Mouse (Mus musculus) CH12.LX (cell line): ENCODE data around the gene Gas7. TPM values are rescaled to one million over a fixed set of nuclear protein-coding genes. Genes with fewer than 3 reads are reported as not detected.
A peak's percentile ranks its signal among the peaks of the same experiment; 100 is the strongest.

Source experiments
- DNase-seq: peaks from one replicate; pipeline ENCODE4 v3.0.0-alpha.2; 2013; ENCODE audit errors: extremely low read depth
- H3K27ac ChIP-seq: 2 replicates; pipeline ENCODE4 v1.5.1; 2012; ENCODE audit warnings: low read depth, mild to moderate bottlenecking, control low read depth, moderate library complexity; ENCODE audit not compliant: insufficient read depth
- H3K27me3 ChIP-seq: replicated peaks from 2 replicates; pipeline ENCODE3; 2012; ENCODE audit warnings: inconsistent platforms
- H3K36me3 ChIP-seq, 2 experiments: replicated peaks in 1 of 2; 2 replicates each; pipeline versions ENCODE3 to v1.6.1; 2012; ENCODE audit warnings: inconsistent platforms in 1 of 2, low read length in 1 of 2, mild to moderate bottlenecking in 1 of 2, mixed read lengths in 1 of 2, moderate library complexity in 1 of 2; ENCODE audit not compliant: control insufficient read depth in 1 of 2, insufficient read depth in 1 of 2
- H3K4me1 ChIP-seq, 2 experiments: 2 replicates each; pipeline ENCODE4 v1.6.1; 2012; ENCODE audit warnings: inconsistent platforms in 1 of 2, moderate library complexity in 1 of 2; ENCODE audit not compliant: insufficient read depth in 2 of 2, control insufficient read depth in 1 of 2
- H3K4me2 ChIP-seq: 2 replicates; pipeline ENCODE4 v1.6.1; 2012; ENCODE audit warnings: low read depth, mild to moderate bottlenecking, control low read depth; ENCODE audit not compliant: poor library complexity, insufficient read depth, severe bottlenecking
- H3K4me3 ChIP-seq, 3 experiments: fragments of 150-350 bp in 1 of 3; sonication (generic) in 1 of 3; replicated peaks in 1 of 3; 2 replicates each; pipeline versions ENCODE3 to v1.5.1; 2011 to 2012; ENCODE audit warnings: low read depth in 2 of 3, low read length in 2 of 3, mild to moderate bottlenecking in 2 of 3, moderate library complexity in 2 of 3, control low read depth in 1 of 3, improper control_type of control experiment in 1 of 3, inconsistent platforms in 1 of 3, mixed read lengths in 1 of 3; ENCODE audit not compliant: poor library complexity in 1 of 3
- H3K79me2 ChIP-seq: replicated peaks from 2 replicates; pipeline ENCODE4 v1.6.1; 2012; ENCODE audit warnings: mild to moderate bottlenecking, moderate library complexity; ENCODE audit not compliant: control insufficient read depth, poor library complexity, insufficient read depth, severe bottlenecking; ENCODE audit errors: extremely low read depth
- H3K9ac ChIP-seq: 2 replicates; pipeline ENCODE4 v1.6.1; 2012; ENCODE audit warnings: low read depth, mild to moderate bottlenecking, control low read depth, moderate library complexity; ENCODE audit not compliant: insufficient read depth
- H3K9me3 ChIP-seq: replicated peaks from 2 replicates; pipeline ENCODE3; 2012; ENCODE audit warnings: low read length, inconsistent platforms, mixed read lengths
- BHLHE40 ChIP-seq: IDR thresholded peaks from 2 replicates; pipeline ENCODE4 v1.6.1; 2011; ENCODE audit warnings: mild to moderate bottlenecking, low read depth, low read length, improper control_type of control experiment
- CHD1 ChIP-seq: IDR thresholded peaks from 2 replicates; pipeline ENCODE4 v1.6.1; 2012; ENCODE audit warnings: low read depth, low read length, improper control_type of control experiment, inconsistent platforms
- ELF1 ChIP-seq: IDR thresholded peaks from 2 replicates; pipeline ENCODE4 v1.6.1; 2014; ENCODE audit warnings: low read depth, mild to moderate bottlenecking, inconsistent platforms, low read length, improper control_type of control experiment
- ETS1 ChIP-seq: conservative IDR thresholded peaks from 2 replicates; pipeline ENCODE4 v1.6.1; 2012; ENCODE audit warnings: low read depth, mild to moderate bottlenecking, inconsistent platforms, low read length, improper control_type of control experiment, moderate library complexity
- GABPA ChIP-seq: IDR thresholded peaks from 2 replicates; pipeline ENCODE4 v1.6.1; 2012; ENCODE audit warnings: low read depth, low read length, improper control_type of control experiment, inconsistent platforms; ENCODE audit not compliant: insufficient replicate concordance
- HCFC1 ChIP-seq: IDR thresholded peaks from 2 replicates; pipeline ENCODE4 v1.6.1; 2012; ENCODE audit warnings: low read depth, mild to moderate bottlenecking, inconsistent platforms, low read length, improper control_type of control experiment
- IRF4 ChIP-seq: IDR thresholded peaks from 2 replicates; pipeline ENCODE4 v1.6.1; 2014; ENCODE audit warnings: low read depth, mild to moderate bottlenecking, inconsistent platforms, low read length, improper control_type of control experiment
- JUN ChIP-seq: IDR thresholded peaks from 2 replicates; pipeline ENCODE4 v1.6.1; 2011; ENCODE audit warnings: low read depth, mild to moderate bottlenecking, low read length, improper control_type of control experiment, moderate library complexity; ENCODE audit not compliant: insufficient read depth
- JUND ChIP-seq: conservative IDR thresholded peaks from 2 replicates; pipeline ENCODE4 v1.6.1; 2011; ENCODE audit warnings: low read depth, low read length, improper control_type of control experiment
- KAT2A ChIP-seq: IDR thresholded peaks from 2 replicates; pipeline ENCODE4 v1.6.1; 2012; ENCODE audit warnings: low read length, improper control_type of control experiment, inconsistent platforms; ENCODE audit not compliant: insufficient replicate concordance
- MAFK ChIP-seq: IDR thresholded peaks from 2 replicates; pipeline ENCODE4 v1.6.1; 2011; ENCODE audit warnings: low read length, improper control_type of control experiment; ENCODE audit not compliant: insufficient replicate concordance
- MAX ChIP-seq: IDR thresholded peaks from 2 replicates; pipeline ENCODE4 v1.6.1; 2011; ENCODE audit warnings: low read length, improper control_type of control experiment
- MAZ ChIP-seq: IDR thresholded peaks from 2 replicates; pipeline ENCODE4 v1.6.1; 2012; ENCODE audit warnings: low read depth, mild to moderate bottlenecking, inconsistent platforms, low read length, improper control_type of control experiment, moderate library complexity
- MEF2A ChIP-seq: IDR thresholded peaks from 2 replicates; pipeline ENCODE4 v1.6.1; 2014; ENCODE audit warnings: low read depth, mild to moderate bottlenecking, inconsistent platforms, low read length, improper control_type of control experiment, borderline replicate concordance
- MXI1 ChIP-seq: IDR thresholded peaks from 2 replicates; pipeline ENCODE4 v1.6.1; 2011; ENCODE audit warnings: mild to moderate bottlenecking, low read depth, low read length, improper control_type of control experiment
- NRF1 ChIP-seq: IDR thresholded peaks from 2 replicates; pipeline ENCODE4 v1.6.1; 2014; ENCODE audit warnings: low read depth, mild to moderate bottlenecking, inconsistent platforms, low read length, improper control_type of control experiment, moderate library complexity
- POLR2A ChIP-seq: IDR thresholded peaks from 2 replicates; pipeline ENCODE4 v1.6.1; 2011; ENCODE audit warnings: low read depth, mild to moderate bottlenecking, improper control_type of control experiment, low read length
- RAD21 ChIP-seq: IDR thresholded peaks from 2 replicates; pipeline ENCODE4 v1.6.1; 2011; ENCODE audit warnings: low read depth, mild to moderate bottlenecking, low read length, improper control_type of control experiment, moderate library complexity
- RCOR1 ChIP-seq: conservative IDR thresholded peaks from 2 replicates; pipeline ENCODE4 v1.6.1; 2012; ENCODE audit warnings: low read depth, mild to moderate bottlenecking, inconsistent platforms, low read length, improper control_type of control experiment
- SIN3A ChIP-seq: IDR thresholded peaks from 2 replicates; pipeline ENCODE4 v1.6.1; 2012; ENCODE audit warnings: low read length, improper control_type of control experiment, inconsistent platforms
- SMC3 ChIP-seq: IDR thresholded peaks from 2 replicates; pipeline ENCODE4 v1.6.1; 2011; ENCODE audit warnings: low read depth, low read length, improper control_type of control experiment
- TBP ChIP-seq: conservative IDR thresholded peaks from 2 replicates; pipeline ENCODE4 v1.6.1; 2011; ENCODE audit warnings: low read depth, low read length, improper control_type of control experiment
- TCF12 ChIP-seq: IDR thresholded peaks from 2 replicates; pipeline ENCODE4 v1.6.1; 2014; ENCODE audit warnings: low read depth, mild to moderate bottlenecking, inconsistent platforms, low read length, improper control_type of control experiment
- USF1 ChIP-seq: IDR thresholded peaks from 2 replicates; pipeline ENCODE4 v1.6.1; 2014; ENCODE audit warnings: low read depth, mild to moderate bottlenecking, inconsistent platforms, low read length, improper control_type of control experiment
- USF2 ChIP-seq: conservative IDR thresholded peaks from 2 replicates; pipeline ENCODE4 v1.6.1; 2011; ENCODE audit warnings: low read depth, low read length, improper control_type of control experiment
- ZC3H11A ChIP-seq: IDR thresholded peaks from 2 replicates; pipeline ENCODE4 v1.6.1; 2012; ENCODE audit warnings: low read depth, mild to moderate bottlenecking, inconsistent platforms, low read length, improper control_type of control experiment
- ZMIZ1 ChIP-seq: IDR thresholded peaks from 2 replicates; pipeline ENCODE4 v1.6.1; 2012; ENCODE audit warnings: low read depth, mild to moderate bottlenecking, inconsistent platforms, low read length, improper control_type of control experiment
- ZNF384 ChIP-seq: IDR thresholded peaks from 2 replicates; pipeline ENCODE4 v1.6.1; 2012; ENCODE audit warnings: low read depth, low read length, improper control_type of control experiment, inconsistent platforms
- dilution Hi-C: fragments of 300-500 bp; cut with MboI; formaldehyde crosslinking; loops from 2 replicates; pipeline ENCODE4 v1.14.3; 2020; ENCODE audit warnings: low sequenced_read_pairs; ENCODE audit not compliant: extremely low pct_unique_long_range_greater_than_20kb, extremely low pct_ligation_motif_present
- in situ Hi-C: fragments of 300-500 bp; cut with MboI; formaldehyde crosslinking; loops from 3 replicates; pipeline ENCODE4 v1.14.3; 2019; ENCODE audit warnings: low sequenced_read_pairs, low pct_ligation_motif_present, low pct_unique_long_range_greater_than_20kb, mixed read lengths
- polyA plus RNA-seq: library from polyadenylated mRNA; unstranded; fragments of >175 nt; gene quantifications from 2 replicates; pipeline ENCODE4 v1.2.1, GENCODE M21; 2012; ENCODE audit warnings: low read depth; ENCODE audit not compliant: insufficient read length
- total RNA-seq, 2 experiments: library from RNA; depleted of rRNA; stranded (reverse); fragments of 300-350 nt in 1 of 2; fragments of >200 nt in 1 of 2; gene quantifications; 2 replicates each; pipeline ENCODE4 v1.2.3; 2012 to 2014

Gene Gas7
- total and polyA plus RNA-seq, 3 experiments, result 7.0 to 20.8 (median 7.0) TPM

- Histone ChIP-seq H3K79me2 (no peaks in the 10 kb centered on the region), H3K9ac (no peak overlapping the region), H3K4me2 (peak overlapping the region; percentile 23; the same call in 1 of the 2 replicates), H3K27me3 (no peaks in the 10 kb centered on the region), H3K27ac (no peak overlapping the region), H3K4me3 (no peak overlapping the region), H3K4me1 (peaks cover 23 to 62% of the 10 kb centered on the region in 2 experiments), H3K9me3 (peaks cover 2% of the 10 kb centered on the region), H3K36me3 (no peaks in the 10 kb centered on the region)
- TF ChIP-seq RCOR1 (no peak), JUND (no peak), ZMIZ1 (no peak), IRF4 (no peak), MAX (no peak), NRF1 (no peak), SMC3 (no peak), HCFC1 (no peak), TCF12 (no peak), ELF1 (no peak), TBP (no peak), MAFK (no peak), SIN3A (no peak)
- DNase-seq, result no peak
- in situ Hi-C loops (no loop called here), dilution Hi-C loops (no loop called here)
Measured at GRCm38 (mm10) chr11:67722399-67723156, 267.3 kb downstream of the Gas7 start.

- Histone ChIP-seq H3K4me2 (peak overlapping the region; percentile 23), H3K4me3 (no peak overlapping the region), H3K9me3 (peaks cover 7% of the 10 kb centered on the region), H3K79me2 (no peaks in the 10 kb centered on the region), H3K9ac (0 out of 2 replicates have a peak overlapping the region, but pooled peaks have one; percentile 5), H3K27me3 (no peaks in the 10 kb centered on the region), H3K4me1 (peaks cover 23 to 62% of the 10 kb centered on the region in 2 experiments), H3K27ac (0 out of 2 replicates have a peak overlapping the region, but pooled peaks have one; percentile 2), H3K36me3 (no peaks in the 10 kb centered on the region)
- dilution Hi-C loops, result no loop called here
- peak; percentile 93 for DNase-seq
- in situ Hi-C loops, result no loop called here
- TF ChIP-seq MAX (peak; percentile 94), KAT2A (0 out of 2 replicates have a peak, but pooled peaks have one; percentile 20), ELF1 (0 out of 2 replicates have a peak, but pooled peaks have one; percentile 7), ZC3H11A (no peak), ZNF384 (peak; percentile 66), USF2 (peak; percentile 67), POLR2A (no peak), RCOR1 (peak; percentile 23; the same call in 1 of the 2 replicates), HCFC1 (0 out of 2 replicates have a peak, but pooled peaks have one; percentile 20), BHLHE40 (peak; percentile 64), USF1 (peak; percentile 87), ETS1 (peak; percentile 76), IRF4 (peak; percentile 72), CHD1 (peak; percentile 74; the same call in 1 of the 2 replicates), MAZ (peak; percentile 84), MXI1 (peak; percentile 46; the same call in 1 of the 2 replicates), JUN (no peak), RAD21 (no peak), GABPA (no peak), MEF2A (peak; percentile 82)
Measured at GRCm38 (mm10) chr11:67723231-67724013, 268.2 kb downstream of the Gas7 start.
